Mouse (Mus musculus): ENCODE measurements around the gene Gadd45g. TPM values are rescaled to one million over a fixed set of nuclear protein-coding genes. Genes with fewer than 3 reads are reported as not detected.
"Not testable (repeated sequence)": the region's sequence is repeated elsewhere in the genome, so short reads cannot be mapped to it uniquely, and the experiment has no call there.

Gadd45g gene
- total RNA-seq, 2 experiments from 2014 or later: 22.4 to 127 TPM

- H3K4me3 ChIP-seq: no peak overlapping the region
- intact Hi-C loops (cut with DNase I): loop anchor here (5.0 kb wide), 1 partner anchor 164 kb away; the partner anchor contains the start of gene Secisbp2
- no peak for TF ChIP-seq CTCF (IDR thresholded peaks at IDR 0.05)
- DNase-seq: peak; percentile 24
- H3K27ac ChIP-seq: no peak overlapping the region
Observed at GRCm38 (mm10) chr13:51816559-51817041, 29.9 kb upstream of the Gadd45g start.

GRCm38 (mm10) chr13:51818170-51818943 lies 28.1 kb upstream of the Gadd45g start:
- intact Hi-C loops (cut with DNase I): loop anchor here (5.0 kb wide), 1 partner anchor 166 kb away; the partner anchor contains the start of gene Secisbp2
- no peak for TF ChIP-seq CTCF (IDR thresholded peaks at IDR 0.05)

GRCm38 (mm10) chr13:51818944-51819326 lies 27.5 kb upstream of the Gadd45g start:
- no peak overlapping the region for H3K27ac ChIP-seq
- intact Hi-C loops (cut with DNase I): loop anchor here (5.0 kb wide), 1 partner anchor 167 kb away; the partner anchor contains the start of gene Secisbp2
- DNase-seq: no peak
- no peak for TF ChIP-seq CTCF (IDR thresholded peaks at IDR 0.05)
- H3K4me3 ChIP-seq: no peak overlapping the region

More at GRCm38 (mm10) chr13:51818170-51818943, 28.1 kb upstream of the Gadd45g start:
- no peak overlapping the region for H3K4me3 ChIP-seq
- H3K27ac ChIP-seq: no peak overlapping the region
- no peak for DNase-seq

- no peak overlapping the region for H3K4me3 ChIP-seq
- intact Hi-C loops (cut with DNase I): loop anchor here (5.0 kb wide), 1 partner anchor 167 kb away; the partner anchor contains the start of gene Secisbp2
- H3K27ac ChIP-seq: no peak overlapping the region
- no peak for TF ChIP-seq CTCF (IDR thresholded peaks at IDR 0.05)
- no peak for DNase-seq
Observed at GRCm38 (mm10) chr13:51819351-51819750, 27.1 kb upstream of the Gadd45g start.

GRCm38 (mm10) chr13:51821988-51822387 lies 24.5 kb upstream of the Gadd45g start:
- TF ChIP-seq CTCF (IDR thresholded peaks at IDR 0.05): no peak
- intact Hi-C loops (cut with DNase I): no loop called here
- no peak for DNase-seq
- Histone ChIP-seq H3K4me3 (no peak overlapping the region), H3K27ac (no peak overlapping the region)

- H3K27ac ChIP-seq: no peak overlapping the region
- H3K4me3 ChIP-seq: no peak overlapping the region
- intact Hi-C loops (cut with DNase I): no loop called here
- no peak for TF ChIP-seq CTCF (IDR thresholded peaks at IDR 0.05)
- no peak for DNase-seq
Observed at GRCm38 (mm10) chr13:51823822-51824495, 22.5 kb upstream of the Gadd45g start.

- peak; percentile 88 for TF ChIP-seq CTCF (IDR thresholded peaks at IDR 0.05)
- Histone ChIP-seq H3K27ac (no peak overlapping the region), H3K4me3 (no peak overlapping the region)
- DNase-seq: no peak
- intact Hi-C loops (cut with DNase I): loop anchor here (5.0 kb wide), 1 partner anchor 706 kb away; no protein-coding TSS in a partner anchor
Observed at GRCm38 (mm10) chr13:51830744-51831450, 15.6 kb upstream of the Gadd45g start.

GRCm38 (mm10) chr13:51832491-51832890 lies 14.0 kb upstream of the Gadd45g start:
- intact Hi-C loops (cut with DNase I): loop anchor here (5.0 kb wide), 1 partner anchor 705 kb away; no protein-coding TSS in a partner anchor
- H3K27ac ChIP-seq: no peak overlapping the region
- no peak for TF ChIP-seq CTCF (IDR thresholded peaks at IDR 0.05)

GRCm38 (mm10) chr13:51833611-51834010 lies 12.9 kb upstream of the Gadd45g start:
- Histone ChIP-seq H3K4me3 (no peak overlapping the region), H3K27ac (no peak overlapping the region)
- intact Hi-C loops (cut with DNase I): loop anchor here (5.0 kb wide), 1 partner anchor 704 kb away; no protein-coding TSS in a partner anchor
- TF ChIP-seq CTCF (IDR thresholded peaks at IDR 0.05): no peak
- DNase-seq: no peak

More at GRCm38 (mm10) chr13:51832491-51832890, 14.0 kb upstream of the Gadd45g start:
- no peak overlapping the region for H3K4me3 ChIP-seq
- DNase-seq: no peak

GRCm38 (mm10) chr13:51834024-51834423 lies 12.5 kb upstream of the Gadd45g start:
- H3K4me3 ChIP-seq, DNase-seq, H3K27ac ChIP-seq: not testable (repeated sequence)
- peak; percentile 8; the same call in 1 of the 2 replicates for TF ChIP-seq CTCF (IDR thresholded peaks at IDR 0.05)
- intact Hi-C loops (cut with DNase I): loop anchor here (5.0 kb wide), 1 partner anchor 703 kb away; no protein-coding TSS in a partner anchor

GRCm38 (mm10) chr13:51834520-51834919 lies 12.0 kb upstream of the Gadd45g start:
- TF ChIP-seq CTCF (IDR thresholded peaks at IDR 0.05): no peak
- Histone ChIP-seq H3K4me3 (no peak overlapping the region), H3K27ac (no peak overlapping the region)
- no peak for DNase-seq
- intact Hi-C loops (cut with DNase I): loop anchor here (5.0 kb wide), 1 partner anchor 703 kb away; no protein-coding TSS in a partner anchor

GRCm38 (mm10) chr13:51835208-51835607 lies 11.3 kb upstream of the Gadd45g start:
- intact Hi-C loops (cut with DNase I); DNase-seq; H3K27ac ChIP-seq; H3K4me3 ChIP-seq: not testable (repeated sequence)

Measured in gastrocnemius, adult 2 months (tissue).